Mouse (Mus musculus) forebrain, embryonic 12.5 days (tissue): Measurements from ENCODE around the gene Dcpp1. TPM values are rescaled to one million over a fixed set of nuclear protein-coding genes. Genes with fewer than 3 reads are reported as not detected.

Experiments used
- polyA plus RNA-seq: library from polyadenylated mRNA; unstranded; fragments of >200 nt; fragmentation: Nextera tagmentation; extraction: Ambion mirVana; gene quantifications from 2 replicates; pipeline ENCODE4 v1.2.1, GENCODE M21; 2016

The Dcpp1 gene
- polyA plus RNA-seq, 1 experiment from 2014 or later: not detected

Other genes with a start within 250 kb of the Dcpp1 start
- gene Mmp25, start 235.6 kb upstream of the Dcpp1 start, polyA plus RNA-seq: 0.78 and 0.91 TPM in 2 replicates
- gene Bicdl2, start 220.4 kb upstream of the Dcpp1 start, polyA plus RNA-seq: 0.19 and 0.42 TPM in 2 replicates
- 47.1 and 50.3 TPM in 2 replicates for gene Hcfc1r1, start 207.3 kb upstream of the Dcpp1 start, polyA plus RNA-seq
- 49.3 and 49.7 TPM in 2 replicates for gene Thoc6, start 207.0 kb upstream of the Dcpp1 start, polyA plus RNA-seq
- gene Tnfrsf12a, start 203.4 kb upstream of the Dcpp1 start, polyA plus RNA-seq: 3.6 and 4.2 TPM in 2 replicates
- gene Cldn6, start 201.6 kb upstream of the Dcpp1 start, polyA plus RNA-seq: 7.1 and 8.0 TPM in 2 replicates
- 6.3 and 8.2 TPM in 2 replicates for gene Cldn9, start 196.8 kb upstream of the Dcpp1 start, polyA plus RNA-seq
- 0.17 TPM in 1 of 2 replicates, not detected in the other for gene 1520401A03Rik, start 158.1 kb upstream of the Dcpp1 start, polyA plus RNA-seq
- 47.3 and 49.6 TPM in 2 replicates for gene Pkmyt1, start 154.5 kb upstream of the Dcpp1 start, polyA plus RNA-seq
- gene Paqr4, start 140.0 kb upstream of the Dcpp1 start, polyA plus RNA-seq: 26.4 and 30.8 TPM in 2 replicates
- gene Kremen2, start 135.0 kb upstream of the Dcpp1 start, polyA plus RNA-seq: 1.4 and 1.6 TPM in 2 replicates
- 173 and 179 TPM in 2 replicates for gene Flywch1, start 109.3 kb upstream of the Dcpp1 start, polyA plus RNA-seq
- gene Flywch2, start 94.8 kb upstream of the Dcpp1 start, polyA plus RNA-seq: 32.7 and 33.5 TPM in 2 replicates
- 660 and 697 TPM in 2 replicates for gene Srrm2, start 90.3 kb upstream of the Dcpp1 start, polyA plus RNA-seq
- 1,039 and 1,118 TPM in 2 replicates for gene Elob, start 51.7 kb upstream of the Dcpp1 start, polyA plus RNA-seq
- gene Prss33, start 44.8 kb upstream of the Dcpp1 start, polyA plus RNA-seq: 0.14 TPM in 1 of 2 replicates, not detected in the other
- gene Prss32, start 37.0 kb upstream of the Dcpp1 start, polyA plus RNA-seq: not detected in 2 replicates
- gene Prss41, start 36.7 kb upstream of the Dcpp1 start, polyA plus RNA-seq: 1.3 and 3.0 TPM in 2 replicates
- not detected in 2 replicates for gene Prss21, start 12.8 kb upstream of the Dcpp1 start, polyA plus RNA-seq
- gene Dcpp2, start within 50 bp of the Dcpp1 start, polyA plus RNA-seq: not detected in 2 replicates
- gene Dcpp3, start 36.6 kb downstream of the Dcpp1 start, polyA plus RNA-seq: not detected in 2 replicates
- gene Sbp, start 60.8 kb downstream of the Dcpp1 start, polyA plus RNA-seq: not detected in 2 replicates
- not detected in 2 replicates for gene Sbpl, start 74.4 kb downstream of the Dcpp1 start, polyA plus RNA-seq
- gene Prss30, start 99.7 kb downstream of the Dcpp1 start, polyA plus RNA-seq: not detected in 2 replicates
- 0.33 and 0.35 TPM in 2 replicates for gene Prss22, start 117.2 kb downstream of the Dcpp1 start, polyA plus RNA-seq
- 0.26 and 0.31 TPM in 2 replicates for gene Prss27, start 157.3 kb downstream of the Dcpp1 start, polyA plus RNA-seq
- gene Kctd5, start 192.6 kb downstream of the Dcpp1 start, polyA plus RNA-seq: 91.7 and 92.2 TPM in 2 replicates